Mouse (Mus musculus) hematopoietic stem cell, adult 5-6 weeks (primary cell): ENCODE data around the gene Cpsf4l. TPM values are rescaled to one million over a fixed set of nuclear protein-coding genes. Genes with fewer than 3 reads are reported as not detected.
"Not testable (repeated sequence)": the region's sequence is repeated elsewhere in the genome, so short reads cannot be mapped to it uniquely, and the experiment has no call there.

ENCODE experiments used
- ATAC-seq, 2 experiments: fragments of 125-278 bp in 1 of 2; replicated peaks in 1 of 2; 2 replicates each; pipeline ENCODE4 v1.8.0; 2016 to 2017; ENCODE audit warnings: inconsistent platforms in 2 of 2, mild to moderate bottlenecking in 2 of 2, moderate number of reproducible peaks in 2 of 2, low read depth in 1 of 2, moderate TSS enrichment in 1 of 2; ENCODE audit not compliant: low FRiP score in 2 of 2, poor library complexity in 2 of 2, severe bottlenecking in 2 of 2, insufficient read depth in 1 of 2, low TSS enrichment in 1 of 2
- total RNA-seq: library from RNA; stranded (forward); fragments of 172-1452, 232-1000 nt; gene quantifications from 2 replicates; pipeline ENCODE4 v1.2.3, GENCODE M21; 2017

The Cpsf4l gene
- total RNA-seq, 1 experiment from 2014 or later, result not detected

- ATAC-seq, result peak; percentile 30 to 34; a peak in 3 of 4 replicates
Measured at GRCm38 (mm10) chr11:113682897-113683626, 26.8 kb downstream of the Cpsf4l start.

DNA sequence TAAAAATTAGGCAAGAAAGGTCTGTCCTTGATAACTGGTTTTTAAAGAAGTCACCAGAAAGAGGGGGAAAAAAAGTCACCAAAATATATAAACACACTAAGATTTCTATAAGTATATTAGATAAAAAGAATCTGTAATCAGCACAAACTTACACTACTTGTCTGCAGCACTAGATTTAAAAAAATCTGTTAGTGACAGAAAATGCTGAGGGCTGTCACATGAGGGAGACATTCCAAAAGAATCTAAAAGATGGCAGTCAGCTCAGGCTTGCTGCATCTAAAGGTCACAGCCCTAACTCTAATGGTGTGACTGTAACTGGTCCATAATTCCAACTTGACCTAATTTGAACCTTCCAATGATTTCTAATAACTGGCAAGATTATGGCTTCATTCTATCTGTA is 27.8 kb downstream of the Cpsf4l start:
- ATAC-seq, result no peak

DNA sequence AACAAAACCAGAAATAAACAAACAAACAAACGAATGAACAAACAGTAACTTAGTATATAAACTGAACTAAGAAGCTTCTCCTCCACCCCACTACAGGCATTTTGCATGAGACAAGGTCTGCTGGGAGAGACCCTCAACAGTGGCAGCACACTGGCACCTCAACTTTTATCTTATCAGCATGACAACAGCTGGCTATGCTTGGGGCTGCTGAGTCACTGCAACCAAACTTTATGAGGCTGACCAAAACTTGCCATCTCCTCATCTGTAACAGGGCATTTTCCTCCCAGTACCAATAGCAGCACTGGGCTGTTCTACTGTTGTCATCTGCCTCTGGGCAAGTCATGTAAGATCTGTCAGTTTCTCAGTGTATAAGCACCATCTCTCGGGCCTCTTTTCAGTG is 28.9 kb downstream of the Cpsf4l start:
- ATAC-seq, result no peak

DNA sequence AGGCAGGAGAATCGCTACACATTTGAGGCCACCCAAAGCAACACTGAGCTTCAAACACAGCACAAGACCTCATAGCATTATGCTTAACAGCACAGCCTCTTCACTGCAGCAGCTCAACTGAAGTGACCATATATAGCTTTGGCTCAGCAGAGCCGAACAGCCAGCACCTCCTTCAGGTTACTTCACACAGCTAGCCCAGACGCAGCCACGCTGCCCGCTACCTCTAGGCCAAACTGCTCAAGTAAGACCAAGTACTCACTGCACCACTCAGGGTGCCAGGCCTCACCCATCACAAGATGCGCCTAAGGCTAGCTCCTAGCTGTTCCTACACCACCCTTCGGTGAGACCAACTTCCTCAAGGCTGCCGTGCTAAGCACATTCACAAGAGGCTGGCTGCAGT is 31.4 kb downstream of the Cpsf4l start:
- peak in 1 of 2 experiments; percentile 41; a peak in 1 of 4 replicates for ATAC-seq

- ATAC-seq, result no peak
Measured at GRCm38 (mm10) chr11:113677378-113677777, 32.4 kb downstream of the Cpsf4l start.

GRCm38 (mm10) chr11:113676847-113677246 is 33.0 kb downstream of the Cpsf4l start:
- no peak for ATAC-seq

- no peak for ATAC-seq
Measured at GRCm38 (mm10) chr11:113674595-113674994, 35.2 kb downstream of the Cpsf4l start.

DNA sequence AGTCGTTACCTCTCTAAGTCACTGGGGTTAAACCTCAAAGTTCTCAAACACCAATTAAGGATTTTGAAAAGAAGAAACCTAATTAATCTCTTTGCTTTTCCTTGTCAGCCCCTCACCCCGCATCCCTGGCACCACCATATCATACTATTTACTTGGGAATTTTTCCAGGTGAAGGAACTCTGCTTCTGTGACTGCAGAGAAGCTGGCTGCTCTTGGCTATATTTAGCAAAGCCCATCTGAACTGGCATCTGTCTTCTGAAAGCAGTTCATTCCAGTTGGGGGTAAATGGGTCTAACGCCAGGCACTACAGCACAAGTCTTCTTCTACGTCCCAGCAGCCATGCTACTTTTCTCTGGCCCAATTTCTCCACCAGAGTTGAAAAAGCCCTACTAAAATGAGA is 36.2 kb downstream of the Cpsf4l start:
- ATAC-seq, result no peak

DNA sequence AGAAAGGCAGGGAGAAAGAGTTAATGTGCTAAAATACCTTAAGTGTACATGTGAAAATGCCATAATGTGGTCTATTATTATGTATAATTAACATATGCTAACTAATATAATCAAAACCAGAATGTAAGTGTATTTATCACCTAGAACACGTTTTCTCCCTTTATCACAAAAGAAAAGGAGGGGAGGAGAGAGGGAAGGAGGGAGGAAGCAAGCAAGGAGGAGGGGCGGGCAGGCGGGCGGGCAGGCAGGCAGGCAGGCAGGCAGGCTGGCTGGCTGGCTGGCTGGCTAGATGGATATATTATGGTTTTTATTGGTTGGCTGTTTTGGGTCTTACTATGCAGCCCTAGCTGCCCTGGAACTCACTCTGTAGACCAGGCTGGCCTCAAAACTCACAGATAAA is 40.1 kb downstream of the Cpsf4l start:
- ATAC-seq, result no peak

DNA sequence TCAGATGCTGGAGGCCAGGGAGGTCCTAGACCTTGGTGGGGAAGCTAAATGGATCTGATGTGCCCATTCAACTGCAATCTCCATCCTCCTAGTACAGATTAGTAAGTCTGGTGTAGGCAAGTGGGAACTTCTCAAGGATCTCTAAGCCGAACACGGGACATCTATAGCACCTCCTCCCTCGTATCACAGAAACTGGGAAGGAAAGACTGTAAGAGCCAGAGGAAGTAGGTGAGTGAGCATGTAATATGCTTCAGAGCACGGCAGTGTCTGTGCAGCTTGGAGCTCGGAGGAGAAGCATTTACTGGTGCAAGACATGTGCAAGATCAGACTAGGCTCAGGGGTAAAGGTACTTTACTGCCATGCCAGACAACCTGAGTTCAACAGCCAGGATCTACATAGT is 41.0 kb downstream of the Cpsf4l start:
- no peak for ATAC-seq

DNA sequence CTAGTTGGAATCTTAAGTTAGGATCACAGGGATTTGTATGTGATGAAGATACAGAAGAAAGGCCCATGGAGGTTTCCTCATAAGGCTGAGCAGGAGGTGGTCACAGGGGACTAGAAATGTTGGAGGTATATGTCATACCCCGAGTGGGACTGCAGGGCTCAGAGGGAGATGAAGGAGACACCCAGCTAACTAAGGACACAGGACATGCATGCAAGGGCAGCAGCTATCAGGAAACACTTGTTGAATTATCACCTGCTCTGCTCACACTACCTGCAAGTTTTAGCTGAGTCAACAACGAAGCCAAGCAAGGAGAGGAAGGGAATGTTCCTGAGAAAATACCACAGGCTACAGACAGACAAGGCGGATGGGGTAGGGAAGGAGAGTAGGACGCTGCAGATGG is 42.1 kb downstream of the Cpsf4l start:
- no peak for ATAC-seq

- ATAC-seq, result no peak
Measured at GRCm38 (mm10) chr11:113667122-113667521, 42.7 kb downstream of the Cpsf4l start.

DNA sequence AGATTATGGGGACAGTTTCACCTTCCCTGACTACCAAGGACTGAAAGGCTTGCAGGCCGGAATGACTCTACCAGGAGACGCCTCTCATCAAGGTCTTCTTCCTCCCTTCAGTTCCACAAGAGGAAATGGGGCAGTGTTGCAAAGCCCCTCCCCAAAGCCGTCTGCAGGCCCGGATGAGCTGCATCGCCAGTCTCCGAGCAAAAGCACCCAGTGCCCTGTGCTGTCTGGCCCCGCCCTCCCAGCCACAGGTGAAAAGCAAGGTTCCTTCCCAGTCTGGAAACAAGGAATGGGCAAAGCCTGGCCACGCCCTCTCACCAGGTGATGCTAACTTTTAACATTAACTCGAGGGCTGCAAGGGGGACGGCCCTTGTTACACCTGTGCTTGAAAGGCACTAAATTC is 43.2 kb downstream of the Cpsf4l start:
- no peak; a peak in 1 of 4 replicates for ATAC-seq

DNA sequence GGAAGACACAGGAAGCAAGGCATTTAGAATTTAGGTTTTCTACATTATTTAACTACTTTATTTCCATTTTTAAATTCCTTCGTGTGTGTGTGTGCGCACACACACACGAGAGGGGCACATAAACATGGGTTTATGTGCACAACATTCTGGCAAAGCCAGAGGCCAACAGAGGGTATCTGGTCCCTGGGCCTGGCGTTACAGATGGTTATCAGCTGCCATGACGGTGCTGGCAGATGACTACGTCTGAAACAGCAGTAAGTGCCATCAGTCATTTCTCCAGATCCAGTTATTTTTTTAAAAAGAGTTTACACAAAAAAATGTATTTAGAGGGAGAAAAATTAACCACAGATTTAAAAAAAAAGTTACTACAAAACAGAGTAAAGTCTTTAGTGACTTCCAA is 43.6 kb downstream of the Cpsf4l start:
- ATAC-seq, result no peak

DNA sequence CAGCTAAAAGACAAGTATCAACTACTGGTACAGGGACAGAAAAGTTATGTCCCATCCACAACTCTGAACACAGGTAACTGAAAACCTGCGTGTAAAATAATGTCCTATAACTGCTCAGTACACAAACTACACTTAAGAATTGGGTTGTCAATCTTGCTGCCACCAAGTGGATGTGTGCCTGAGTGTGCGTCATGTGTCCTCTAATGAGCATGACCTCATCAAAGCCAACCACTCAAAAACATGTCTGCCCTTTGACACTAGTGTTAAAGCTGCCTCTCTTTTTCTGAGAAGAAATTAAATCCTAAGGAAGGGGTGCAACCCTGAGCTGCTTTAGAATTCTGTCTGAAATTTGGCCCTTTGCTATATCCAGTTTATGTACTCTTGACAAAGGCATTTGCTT is 45.5 kb downstream of the Cpsf4l start:
- ATAC-seq, result no peak

DNA sequence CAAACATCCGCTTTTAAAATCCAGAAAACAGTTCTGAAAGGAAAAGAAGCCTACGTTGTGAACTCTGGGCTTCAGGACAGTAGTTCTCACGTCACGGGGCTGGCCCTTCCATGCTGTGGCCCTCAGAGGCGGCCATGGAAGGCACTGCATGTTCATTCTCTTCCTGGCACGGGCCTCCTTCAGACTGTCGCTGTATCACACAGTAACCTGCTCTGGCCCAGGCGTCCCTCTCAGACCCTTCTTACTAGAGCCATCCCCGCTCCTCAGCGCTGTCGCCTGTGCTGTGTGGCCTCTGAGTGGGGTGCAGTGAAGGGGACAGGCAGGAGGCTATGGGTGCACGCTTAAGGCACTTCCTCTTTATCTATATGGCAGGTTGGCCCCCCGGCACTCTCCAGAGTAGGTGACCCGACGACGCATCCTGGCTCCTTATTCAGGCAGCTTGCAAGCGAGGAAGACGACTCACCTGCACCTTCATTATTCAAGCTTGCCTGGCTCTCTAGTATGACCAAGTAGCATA is 47.9 kb downstream of the Cpsf4l start:
- no peak for ATAC-seq

- ATAC-seq, result peak; percentile 75 to 78
Measured at GRCm38 (mm10) chr11:113660940-113661339, 48.9 kb downstream of the Cpsf4l start.

DNA sequence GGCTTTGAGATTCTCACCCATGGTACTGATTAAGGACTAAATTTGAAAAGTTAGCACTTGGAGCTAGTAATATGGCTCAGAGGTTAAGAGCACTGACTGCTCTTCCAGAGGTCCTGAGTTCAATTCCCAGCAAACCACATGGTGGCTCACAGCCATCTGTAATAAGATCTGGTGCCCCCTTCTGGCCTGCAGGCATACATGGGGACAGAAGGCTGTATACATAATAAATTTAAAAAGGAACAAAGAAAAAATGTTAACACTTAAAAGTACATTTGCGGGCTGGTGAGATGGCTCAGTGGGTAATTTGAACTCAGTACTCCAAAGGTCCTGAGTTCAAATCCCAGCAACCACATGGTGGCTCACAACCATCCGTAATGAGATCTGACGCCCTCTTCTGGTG is 49.6 kb downstream of the Cpsf4l start:
- not testable (repeated sequence) for ATAC-seq

GRCm38 (mm10) chr11:113658763-113659162 is 51.1 kb downstream of the Cpsf4l start:
- ATAC-seq, result no peak
